24 mouse cellular contexts compared by ENCODE assay signal in genomic region chr3:117968805-117969204, GRCm38 (mm10).
"Had no signal": no experiment of that assay in that cellular context is flagged by ENCODE, and none has a peak within 500 bp of the region (broad histone marks: within the 10 kb centered on the region; RNA-seq: fewer than 3 reads in every experiment).

No protein-coding gene starts in this region.

- H3K4me3 ChIP-seq: kidney, embryonic 15.5 days; left cerebral cortex, adult 2 months; limb, embryonic 12.5 days; limb, embryonic 15.5 days; midbrain, embryonic 13.5 days; myocyte; neural tube, embryonic 13.5 days; stomach, embryonic 15.5 days had no signal

- H3K27me3 ChIP-seq: kidney, embryonic 15.5 days; limb, embryonic 12.5 days; limb, embryonic 15.5 days; midbrain, embryonic 13.5 days; neural tube, embryonic 13.5 days; stomach, embryonic 15.5 days had no signal

- H3K4me1 ChIP-seq: kidney, embryonic 15.5 days; limb, embryonic 12.5 days; limb, embryonic 15.5 days; midbrain, embryonic 13.5 days; neural tube, embryonic 13.5 days; stomach, embryonic 15.5 days had no signal

- H3K9ac ChIP-seq: kidney, embryonic 15.5 days; limb, embryonic 12.5 days; limb, embryonic 15.5 days; liver, embryonic 14.5 days; liver, postnatal 0 days; lung, embryonic 14.5 days; midbrain, embryonic 13.5 days; neural tube, embryonic 13.5 days; stomach, embryonic 15.5 days had no signal

- H3K36me3 ChIP-seq: kidney, embryonic 15.5 days; limb, embryonic 12.5 days; limb, embryonic 15.5 days; midbrain, embryonic 13.5 days; neural tube, embryonic 13.5 days; stomach, embryonic 15.5 days had no signal

- ATAC-seq: liver, postnatal 0 days; lung, postnatal 0 days; midbrain, embryonic 13.5 days; midbrain, embryonic 16.5 days had no signal

- H3K27ac ChIP-seq: kidney, embryonic 15.5 days; left cerebral cortex, adult 2 months; limb, embryonic 12.5 days; limb, embryonic 15.5 days; liver, embryonic 14.5 days; macrophage; midbrain, embryonic 13.5 days; neural tube, embryonic 13.5 days; stomach, embryonic 15.5 days had no signal

- H3K4me2 ChIP-seq: kidney, embryonic 15.5 days; limb, embryonic 12.5 days; limb, embryonic 15.5 days; liver, embryonic 11.5 days; lung, embryonic 14.5 days; midbrain, embryonic 13.5 days; neural tube, embryonic 13.5 days; stomach, embryonic 15.5 days had no signal

- H3K9me3 ChIP-seq: kidney, embryonic 15.5 days; limb, embryonic 12.5 days; limb, embryonic 15.5 days; midbrain, embryonic 13.5 days; neural tube, embryonic 13.5 days; stomach, embryonic 15.5 days had no signal

- DNase-seq: kidney, adult 8-10 months; kidney, postnatal 10 days; kidney, postnatal 36 days; left cerebral cortex, postnatal 4 days; liver, postnatal 0 days; lung, embryonic 14.5 days; retina, postnatal 1 day; right cerebral cortex, postnatal 25 days; spleen, adult 18-20 months; thymus, adult 18-20 months; thymus, postnatal 36 days had no signal
